Mouse (Mus musculus): Measurements from ENCODE around the gene Dnah2. TPM values are rescaled to one million over a fixed set of nuclear protein-coding genes. Genes with fewer than 3 reads are reported as not detected.

The Dnah2 gene
- polyA plus RNA-seq, 1 experiment from 2014 or later = 1.5 TPM

DNA sequence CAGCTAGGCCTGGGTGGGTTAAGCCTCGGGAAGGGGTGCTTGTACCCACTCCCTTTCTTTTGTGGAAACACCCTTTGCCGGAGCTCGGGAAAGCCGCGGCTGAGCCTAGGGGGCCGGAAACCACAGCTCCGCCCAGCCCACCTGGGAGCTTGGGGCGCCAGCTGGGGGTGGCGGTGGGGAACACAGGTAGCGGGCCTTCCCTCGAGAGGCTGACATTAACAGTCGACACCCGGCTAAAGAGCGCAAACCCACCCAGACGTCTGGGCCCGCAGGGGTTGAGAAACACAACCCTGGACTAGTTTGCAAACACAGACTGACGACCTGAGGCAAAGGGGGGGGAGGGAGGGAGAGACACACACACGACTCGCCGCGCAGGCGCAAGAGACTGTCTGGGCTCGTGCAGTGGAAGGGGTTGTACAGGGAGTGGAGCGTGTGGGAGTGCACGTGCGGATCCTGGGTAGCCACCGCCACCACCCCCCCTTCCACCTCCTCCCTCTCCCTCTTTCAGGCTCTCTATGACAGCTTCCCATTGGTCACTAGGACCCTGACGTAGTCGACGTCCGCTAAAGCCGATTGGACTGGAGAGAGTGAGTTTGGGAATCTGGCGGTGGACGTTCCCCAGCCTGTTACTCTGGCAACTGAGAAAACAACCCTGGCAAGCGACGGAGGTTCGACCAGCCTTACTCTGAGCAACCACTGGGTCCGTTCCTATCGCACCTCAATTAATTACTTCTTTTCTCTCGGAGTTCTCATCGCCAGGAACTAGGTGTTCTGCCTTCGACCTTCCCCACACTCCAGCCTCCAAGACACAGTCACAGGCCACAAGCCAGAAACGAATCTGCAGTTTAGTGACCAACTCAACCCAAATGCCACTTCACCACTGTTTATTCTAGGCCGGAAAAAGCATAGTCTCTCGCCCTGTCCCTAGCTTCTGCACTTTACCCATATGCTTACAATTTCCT, 130.1 kb downstream of the Dnah2 start:
- H3K36me3 ChIP-seq (ENCODE audit: control insufficient read depth, insufficient read depth, low read length) = no peaks in the 10 kb centered on the region
- H3K27me3 ChIP-seq (ENCODE audit: control insufficient read depth, insufficient read depth, low read length) = peaks cover 22% of the 10 kb centered on the region
- peaks cover 48% of the 10 kb centered on the region for H3K4me1 ChIP-seq (ENCODE audit: control insufficient read depth, insufficient read depth, low read length)
- peak overlapping the region; percentile 95 for H3K4me2 ChIP-seq (replicated peaks; ENCODE audit: low read depth, low read length)
- H3K4me3 ChIP-seq (ENCODE audit: low read length) = peak overlapping the region; percentile 84
- no peaks in the 10 kb centered on the region for H3K9me3 ChIP-seq (ENCODE audit: control insufficient read depth, low read length)
- 2% methylated on average over 40 of the region's 45 CpGs for WGBS
- peak; percentile 88 for ATAC-seq (ENCODE audit: low FRiP score, low TSS enrichment)
- peak overlapping the region; percentile 69 for H3K9ac ChIP-seq (ENCODE audit: low read depth, low read length)
- H3K27ac ChIP-seq (ENCODE audit: low read depth, low read length) = peak overlapping the region; percentile 96

DNA sequence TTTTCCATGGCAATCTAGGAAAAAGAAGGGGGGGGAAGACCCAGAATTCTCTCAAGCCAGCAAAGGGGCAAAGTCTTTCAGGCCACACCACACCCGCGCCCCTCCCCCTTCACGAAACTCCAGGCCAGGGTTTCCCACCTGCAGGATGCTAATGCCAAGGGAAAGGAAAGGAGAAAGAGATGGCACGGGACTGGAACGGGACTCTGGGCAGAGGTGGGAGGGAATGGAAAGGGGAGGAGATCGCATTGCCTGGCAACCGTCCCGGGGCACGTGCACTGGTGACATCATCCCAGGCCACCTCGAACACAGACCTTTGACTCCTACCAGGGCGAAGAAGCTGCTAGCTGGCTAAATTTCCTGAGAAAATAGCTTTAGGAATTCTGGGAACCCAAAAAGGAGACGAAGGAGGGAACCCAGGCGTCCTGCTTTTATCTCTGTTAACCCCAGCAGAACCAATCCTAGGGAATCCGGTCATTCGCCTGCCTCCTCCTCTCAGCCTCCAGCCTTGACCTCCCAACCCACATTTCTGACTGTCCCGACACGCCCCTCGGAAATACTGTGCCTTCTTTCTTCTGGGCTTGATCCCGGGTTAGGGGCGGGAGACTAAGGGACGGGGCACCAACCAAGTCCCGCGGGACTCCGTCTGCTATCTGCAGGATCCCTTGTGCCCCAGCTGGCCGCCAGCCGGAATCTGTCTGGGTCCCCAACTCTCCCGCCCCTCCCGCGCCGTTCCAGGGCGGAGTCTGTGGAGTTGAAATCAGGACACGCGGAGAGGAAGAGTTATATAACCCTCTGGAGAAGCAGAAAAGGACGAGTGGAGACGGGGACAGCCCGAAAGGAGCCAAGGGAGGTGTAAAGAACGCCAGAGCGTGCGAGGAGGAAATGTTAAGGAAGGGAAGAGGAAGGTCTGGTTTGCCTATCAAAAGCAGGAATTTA, 131.2 kb downstream of the Dnah2 start:
- Histone ChIP-seq H3K4me2 (replicated peaks; ENCODE audit: low read depth, low read length) (peak overlapping the region; percentile 95), H3K9me3 (ENCODE audit: control insufficient read depth, low read length) (no peaks in the 10 kb centered on the region), H3K27me3 (ENCODE audit: control insufficient read depth, insufficient read depth, low read length) (peaks cover 22% of the 10 kb centered on the region), H3K9ac (ENCODE audit: low read depth, low read length) (peak overlapping the region; percentile 69), H3K36me3 (ENCODE audit: control insufficient read depth, insufficient read depth, low read length) (peaks cover 7% of the 10 kb centered on the region), H3K4me1 (ENCODE audit: control insufficient read depth, insufficient read depth, low read length) (peaks cover 59% of the 10 kb centered on the region), H3K4me3 (ENCODE audit: low read length) (peak overlapping the region; percentile 84), H3K27ac (ENCODE audit: low read depth, low read length) (peak overlapping the region; percentile 96)
- peak; percentile 37 for ATAC-seq (ENCODE audit: low FRiP score, low TSS enrichment)
- WGBS = under 1% methylated on average over 39 of the region's 39 CpGs

DNA sequence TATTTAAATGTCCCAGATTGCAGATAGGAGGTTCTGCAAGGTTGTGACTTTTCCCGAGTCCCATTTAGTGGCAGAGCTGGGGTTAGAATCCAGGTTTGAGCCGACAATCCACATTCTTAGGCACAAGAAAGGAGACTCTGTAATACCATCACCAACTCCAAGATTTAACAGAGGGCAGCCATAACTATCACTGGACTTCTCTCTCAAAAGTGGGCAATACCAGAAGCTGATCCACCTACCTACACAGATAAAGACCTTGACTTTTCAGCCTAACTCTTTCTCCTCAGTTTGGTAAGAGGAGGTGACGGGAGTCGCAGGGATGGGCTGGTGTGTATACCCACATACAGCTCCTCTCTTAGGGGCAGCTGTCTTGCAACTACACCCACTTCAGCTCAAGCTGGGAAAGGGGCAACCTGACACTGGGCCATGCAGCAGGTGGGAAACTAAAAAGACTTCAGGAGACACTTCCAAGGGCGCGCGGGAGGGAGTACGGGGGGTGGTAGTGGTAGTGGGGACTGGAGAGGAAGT, 131.9 kb downstream of the Dnah2 start:
- WGBS = 3% methylated on average over 8 of the region's 8 CpGs

DNA sequence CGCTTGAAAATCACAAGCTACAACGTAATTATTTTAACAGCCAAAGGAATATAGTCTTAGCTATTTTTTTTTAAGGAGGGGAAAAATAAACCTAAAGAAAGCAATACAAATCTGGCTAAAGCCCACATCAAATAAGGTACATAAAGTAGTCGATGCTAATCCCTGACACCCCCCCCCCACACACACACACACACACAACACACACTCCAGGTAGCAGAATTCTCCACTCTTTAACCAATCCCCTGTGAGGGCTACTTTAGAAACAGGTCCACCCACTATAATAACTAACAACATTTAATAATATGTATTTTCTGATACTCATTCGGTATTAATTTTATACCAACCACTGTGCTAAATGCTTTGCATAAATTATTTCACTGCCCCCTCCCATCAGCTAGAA, 132.4 kb downstream of the Dnah2 start:
- ATAC-seq (ENCODE audit: low FRiP score, low TSS enrichment) = no peak
- Histone ChIP-seq H3K27me3 (ENCODE audit: control insufficient read depth, insufficient read depth, low read length) (peaks cover 10% of the 10 kb centered on the region), H3K4me1 (ENCODE audit: control insufficient read depth, insufficient read depth, low read length) (peaks cover 70% of the 10 kb centered on the region), H3K4me2 (replicated peaks; ENCODE audit: low read depth, low read length) (peak overlapping the region; percentile 95), H3K36me3 (ENCODE audit: control insufficient read depth, insufficient read depth, low read length) (peaks cover 14% of the 10 kb centered on the region), H3K9me3 (ENCODE audit: control insufficient read depth, low read length) (no peaks in the 10 kb centered on the region), H3K9ac (ENCODE audit: low read depth, low read length) (peak overlapping the region; percentile 69), H3K27ac (ENCODE audit: low read depth, low read length) (peak overlapping the region; percentile 96), H3K4me3 (ENCODE audit: low read length) (peak overlapping the region; percentile 84)
- 0% methylated on average over 4 of the region's 4 CpGs for WGBS

More for the DNA sequence above, 131.9 kb downstream of the Dnah2 start:
- Histone ChIP-seq H3K36me3 (ENCODE audit: control insufficient read depth, insufficient read depth, low read length) (peaks cover 14% of the 10 kb centered on the region), H3K9ac (ENCODE audit: low read depth, low read length) (peak overlapping the region; percentile 69; the same call in 1 of the 2 replicates), H3K27ac (ENCODE audit: low read depth, low read length) (peak overlapping the region; percentile 96), H3K4me2 (replicated peaks; ENCODE audit: low read depth, low read length) (peak overlapping the region; percentile 95), H3K27me3 (ENCODE audit: control insufficient read depth, insufficient read depth, low read length) (peaks cover 14% of the 10 kb centered on the region), H3K4me3 (ENCODE audit: low read length) (peak overlapping the region; percentile 84), H3K9me3 (ENCODE audit: control insufficient read depth, low read length) (no peaks in the 10 kb centered on the region), H3K4me1 (ENCODE audit: control insufficient read depth, insufficient read depth, low read length) (peaks cover 66% of the 10 kb centered on the region)
- ATAC-seq (ENCODE audit: low FRiP score, low TSS enrichment) = no peak

DNA sequence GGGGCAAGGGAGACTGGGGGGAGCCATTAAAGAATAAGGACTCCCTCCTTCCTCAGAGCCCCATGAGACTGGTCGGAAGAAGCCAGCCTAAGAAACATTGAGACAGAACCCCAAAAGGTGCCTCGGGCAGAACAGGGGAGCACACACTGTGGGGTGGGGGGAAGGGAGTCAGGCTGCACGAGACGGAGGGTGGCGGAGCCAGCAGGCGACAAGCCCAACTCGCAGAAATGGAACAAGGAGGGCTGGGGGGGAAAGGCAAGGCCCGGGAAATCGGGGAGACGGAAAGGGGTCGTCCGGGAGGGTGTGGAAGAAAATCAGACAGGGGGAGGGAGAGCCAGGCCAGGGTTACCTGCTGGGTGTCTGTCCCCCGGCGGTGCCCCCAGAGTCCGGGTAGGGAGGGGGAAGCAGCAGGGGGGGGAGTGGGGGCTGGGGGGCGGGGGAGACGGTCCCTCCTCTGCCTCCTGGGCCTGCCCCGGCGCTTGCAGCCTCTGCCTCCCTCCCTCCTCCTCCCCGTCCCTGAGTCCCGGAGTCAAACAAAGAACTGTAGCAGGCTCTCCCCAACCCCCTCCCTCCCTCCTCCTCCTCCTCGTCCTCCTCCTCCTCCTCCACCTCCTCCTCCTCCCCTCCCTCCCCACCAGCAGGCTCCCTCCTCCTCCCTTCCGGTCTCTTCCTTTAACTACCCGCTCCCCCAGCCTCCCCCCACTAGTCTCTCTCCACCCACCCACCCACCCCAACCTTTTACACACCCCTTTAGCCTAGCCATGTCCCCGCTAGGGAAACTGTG, 133.1 kb downstream of the Dnah2 start:
- peak overlapping the region; percentile 69 for H3K9ac ChIP-seq (ENCODE audit: low read depth, low read length)
- H3K27me3 ChIP-seq (ENCODE audit: control insufficient read depth, insufficient read depth, low read length) = peaks cover 3% of the 10 kb centered on the region; the same call in 1 of the 2 replicates
- peak overlapping the region; percentile 95 for H3K4me2 ChIP-seq (replicated peaks; ENCODE audit: low read depth, low read length)
- peak overlapping the region; percentile 84 for H3K4me3 ChIP-seq (ENCODE audit: low read length)
- WGBS = under 1% methylated on average over 19 of the region's 25 CpGs
- H3K27ac ChIP-seq (ENCODE audit: low read depth, low read length) = peak overlapping the region; percentile 96
- H3K9me3 ChIP-seq (ENCODE audit: control insufficient read depth, low read length) = no peaks in the 10 kb centered on the region
- peaks cover 14% of the 10 kb centered on the region for H3K36me3 ChIP-seq (ENCODE audit: control insufficient read depth, insufficient read depth, low read length)
- ATAC-seq (ENCODE audit: low FRiP score, low TSS enrichment) = 0 out of 2 replicates have a peak, but pooled peaks have one; percentile 14
- peaks cover 63% of the 10 kb centered on the region for H3K4me1 ChIP-seq (ENCODE audit: control insufficient read depth, insufficient read depth, low read length)

DNA sequence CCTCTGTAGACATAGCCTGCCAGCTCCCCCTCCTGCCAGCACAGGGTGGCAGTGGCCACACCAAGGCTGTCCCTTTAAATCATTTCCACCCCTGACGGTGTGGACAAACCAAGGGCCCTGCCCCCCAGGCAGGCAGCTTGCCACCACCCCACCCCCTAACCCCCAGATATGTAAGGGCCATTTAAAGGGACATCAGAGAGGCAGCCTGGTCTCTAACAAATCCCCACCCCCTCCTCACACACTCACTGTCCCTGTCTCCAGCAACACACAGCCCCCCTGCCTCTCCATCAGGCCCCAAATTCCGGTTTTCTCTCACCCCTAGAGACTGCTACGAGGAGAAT, 133.6 kb downstream of the Dnah2 start:
- ATAC-seq (ENCODE audit: low FRiP score, low TSS enrichment) = no peak
- Histone ChIP-seq H3K9ac (ENCODE audit: low read depth, low read length) (peak overlapping the region; percentile 69), H3K4me3 (ENCODE audit: low read length) (peak overlapping the region; percentile 84), H3K9me3 (ENCODE audit: control insufficient read depth, low read length) (no peaks in the 10 kb centered on the region), H3K4me2 (replicated peaks; ENCODE audit: low read depth, low read length) (peak overlapping the region; percentile 95), H3K27ac (ENCODE audit: low read depth, low read length) (peak overlapping the region; percentile 95), H3K27me3 (ENCODE audit: control insufficient read depth, insufficient read depth, low read length) (no peaks in the 10 kb centered on the region), H3K4me1 (ENCODE audit: control insufficient read depth, insufficient read depth, low read length) (peaks cover 58% of the 10 kb centered on the region), H3K36me3 (ENCODE audit: control insufficient read depth, insufficient read depth, low read length) (peaks cover 14% of the 10 kb centered on the region)
- WGBS = 0% methylated on average over 3 of the region's 3 CpGs

DNA sequence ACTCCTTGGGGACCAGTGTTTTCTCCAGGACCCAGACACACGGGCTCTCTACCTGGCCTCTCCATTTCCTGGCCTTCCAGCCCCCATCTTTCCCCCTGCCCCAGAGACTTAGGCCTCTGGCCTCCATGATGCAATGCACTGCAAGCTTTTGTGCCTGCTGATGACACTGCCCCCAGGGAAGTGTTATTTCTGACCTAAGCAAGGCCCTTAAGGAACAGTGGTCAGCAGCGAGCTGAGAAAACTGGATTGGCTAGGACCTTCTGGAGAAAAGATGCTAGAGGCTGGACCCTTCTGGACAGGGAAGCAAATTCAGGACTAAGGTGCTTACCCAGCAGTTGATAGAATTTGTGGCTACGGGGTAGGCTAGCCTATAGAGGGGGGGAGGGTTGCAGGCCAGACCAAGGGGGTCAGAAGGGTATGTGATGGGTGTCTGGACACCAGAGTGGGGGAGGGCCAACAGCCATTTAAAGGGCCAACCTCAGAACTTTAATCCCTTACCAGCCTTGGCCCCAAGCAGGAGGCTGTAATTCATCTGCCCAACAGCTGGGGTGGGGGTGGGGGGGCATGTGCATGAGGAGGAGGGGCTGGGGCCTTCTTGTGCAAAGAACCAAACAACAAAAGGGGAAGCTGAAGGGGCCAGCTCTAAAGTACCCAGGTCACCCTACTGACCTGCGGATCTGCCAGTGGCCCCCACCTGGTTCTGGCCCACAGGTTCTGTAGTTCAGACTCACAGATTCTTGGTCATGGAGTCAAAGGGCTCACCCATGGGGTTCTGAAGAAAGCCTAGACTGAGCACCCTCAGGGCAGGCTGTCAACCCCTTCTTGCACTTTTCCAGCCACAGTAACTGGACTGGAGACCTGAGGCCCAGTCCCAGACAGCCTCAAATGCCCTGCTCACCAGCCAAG, 134.2 kb downstream of the Dnah2 start:
- Histone ChIP-seq H3K4me1 (ENCODE audit: control insufficient read depth, insufficient read depth, low read length) (peaks cover 52% of the 10 kb centered on the region), H3K27ac (ENCODE audit: low read depth, low read length) (peak overlapping the region; percentile 95)
- 5% methylated on average over 4 of the region's 4 CpGs for WGBS

More for the DNA sequence above, 134.2 kb downstream of the Dnah2 start:
- Histone ChIP-seq H3K27me3 (ENCODE audit: control insufficient read depth, insufficient read depth, low read length) (no peaks in the 10 kb centered on the region), H3K4me3 (ENCODE audit: low read length) (peak overlapping the region; percentile 84), H3K9ac (ENCODE audit: low read depth, low read length) (peak overlapping the region; percentile 69), H3K36me3 (ENCODE audit: control insufficient read depth, insufficient read depth, low read length) (peaks cover 14% of the 10 kb centered on the region), H3K9me3 (ENCODE audit: control insufficient read depth, low read length) (no peaks in the 10 kb centered on the region), H3K4me2 (replicated peaks; ENCODE audit: low read depth, low read length) (peak overlapping the region; percentile 95)
- no peak for ATAC-seq (ENCODE audit: low FRiP score, low TSS enrichment)

Data from kidney, embryonic 14.5 days (tissue).